Comparison of ENCODE assay signal across 8 mouse cellular contexts in the genomic region with DNA sequence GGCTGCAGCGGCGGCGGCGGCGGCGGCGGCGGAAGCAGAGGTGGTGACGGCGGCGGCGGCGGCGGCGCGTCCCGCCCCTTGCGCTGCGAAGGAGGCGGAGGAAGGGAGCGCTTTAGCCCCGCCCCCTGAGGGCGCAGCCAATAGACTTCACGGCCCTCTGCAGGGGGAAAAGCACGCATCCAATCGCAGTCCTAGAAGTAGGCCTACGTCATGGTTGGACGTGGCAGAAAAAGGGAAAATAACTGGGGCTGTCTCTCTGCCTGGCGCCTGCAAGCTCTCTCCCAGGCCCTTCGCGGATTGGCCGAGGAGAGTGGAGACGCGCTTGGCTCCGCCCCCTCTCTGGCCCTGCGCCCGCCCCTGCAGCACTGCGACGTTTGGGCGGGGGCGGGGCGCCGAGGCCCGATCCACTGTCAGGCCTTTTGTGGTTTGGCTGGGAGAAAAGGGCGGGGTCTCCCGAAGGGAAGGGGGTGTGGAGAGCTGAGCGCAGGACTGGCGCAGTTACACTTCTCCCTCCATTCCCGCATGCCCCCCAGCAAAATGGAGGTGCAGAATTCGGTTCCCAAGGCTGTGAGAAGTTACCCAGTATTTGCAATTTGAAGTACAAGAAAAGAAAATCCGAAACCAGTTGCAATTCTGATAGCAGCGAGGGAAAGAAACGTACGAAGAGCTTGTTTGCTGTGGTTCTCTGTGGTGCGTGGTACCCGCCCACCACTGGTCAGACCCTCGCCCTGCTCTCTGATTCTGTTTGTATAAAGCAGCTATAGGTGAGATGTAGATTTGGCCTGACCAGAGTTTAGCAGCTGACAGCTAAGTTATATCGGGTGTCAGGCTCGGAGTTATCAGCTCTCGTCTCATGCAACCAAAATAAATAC. TPM values are rescaled to one million over a fixed set of nuclear protein-coding genes. Genes with fewer than 3 reads are reported as not detected.
A peak's percentile ranks its signal among the peaks of the same experiment; 100 is the strongest.
DNase-seq lines count a peak whose midpoint lies in the region; ATAC-seq and TF ChIP-seq lines count a peak whose summit lies in the region.

A gene (minus strand): TSS at position 19 of the 872 bp plus-strand sequence.

- H3K4me3 ChIP-seq in C2C12 (ENCODE audit: insufficient read depth, poor library complexity, severe bottlenecking) (peak within 1 kb of the TSS; percentile 63), myocyte (peak within 1 kb of the TSS; percentile 45)
- peak within 1 kb of the TSS; percentile 97 for H3K4me3 ChIP-seq in erythroblast, embryonic 14.5 days (replicated peaks)
- H3K4me3 ChIP-seq in heart, embryonic 11.5 days (ENCODE audit: low read depth, low read length), result peak within 1 kb of the TSS; percentile 88
- peak within 1 kb of the TSS; percentile 98 for H3K4me3 ChIP-seq in kidney, embryonic 16.5 days (ENCODE audit: low read length)
- peak within 1 kb of the TSS; percentile 98 for H3K4me3 ChIP-seq in liver, adult 2 months (ENCODE audit: insufficient read depth, low read depth, low read length)

- peak within 1 kb of the TSS; percentile 94 for H3K4me2 ChIP-seq in heart, embryonic 11.5 days
- H3K4me2 ChIP-seq in kidney, embryonic 16.5 days (replicated peaks; ENCODE audit: low read depth, low read length), result peak within 1 kb of the TSS; percentile 72
- peak within 1 kb of the TSS; percentile 98 for H3K4me2 ChIP-seq in myocyte (ENCODE audit: low read depth)

- no peaks in the 10 kb centered on the region for H3K27me3 ChIP-seq in C2C12 (ENCODE audit: control insufficient read depth, insufficient read depth, insufficient read length)
- H3K27me3 ChIP-seq in erythroblast, embryonic 14.5 days (ENCODE audit: control insufficient read depth), result no peaks in the 10 kb centered on the region
- H3K27me3 ChIP-seq in heart, embryonic 11.5 days (ENCODE audit: control insufficient read depth, insufficient read depth, low read length), result no peaks in the 10 kb centered on the region
- H3K27me3 ChIP-seq in kidney, embryonic 16.5 days (ENCODE audit: insufficient read depth, low read length), result no peaks in the 10 kb centered on the region
- no peaks in the 10 kb centered on the region for H3K27me3 ChIP-seq in liver, adult 2 months (ENCODE audit: control insufficient read depth, insufficient read depth, low read length)
- H3K27me3 ChIP-seq in myocyte (ENCODE audit: control insufficient read depth, insufficient read depth, insufficient read length), result no peaks in the 10 kb centered on the region
- H3K27me3 ChIP-seq in splenic B cell, adult 2 months (ENCODE audit: control insufficient read depth, insufficient read depth, low read length, poor library complexity, severe bottlenecking), result no peaks in the 10 kb centered on the region

- H3K36me3 ChIP-seq in C2C12 (ENCODE audit: control insufficient read depth, insufficient read depth), result peaks cover 5% of the 10 kb centered on the region
- H3K36me3 ChIP-seq in erythroblast, embryonic 14.5 days (ENCODE audit: control insufficient read depth), result peaks cover 4% of the 10 kb centered on the region
- no peaks in the 10 kb centered on the region for H3K36me3 ChIP-seq in heart, embryonic 11.5 days (ENCODE audit: control insufficient read depth, insufficient read depth, low read length)
- H3K36me3 ChIP-seq in kidney, embryonic 16.5 days (ENCODE audit: insufficient read depth, low read length), result 0 out of 2 replicates have a peak, but pooled peaks cover 3% of the 10 kb centered on the region
- no peaks in the 10 kb centered on the region for H3K36me3 ChIP-seq in liver, adult 2 months (ENCODE audit: control insufficient read depth, insufficient read depth, low read length)
- H3K36me3 ChIP-seq in myocyte (ENCODE audit: control insufficient read depth, insufficient read depth), result no peaks in the 10 kb centered on the region
- H3K36me3 ChIP-seq in splenic B cell, adult 2 months (ENCODE audit: control insufficient read depth, insufficient read depth, low read length, poor library complexity, severe bottlenecking), result no peaks in the 10 kb centered on the region

- H3K27ac ChIP-seq in heart, embryonic 11.5 days (ENCODE audit: low read depth, low read length), result peak within 1 kb of the TSS; percentile 98
- peak within 1 kb of the TSS; percentile 99 for H3K27ac ChIP-seq in kidney, embryonic 16.5 days (ENCODE audit: low read length)
- H3K27ac ChIP-seq in liver, adult 2 months (replicated peaks; ENCODE audit: insufficient read depth, low read depth, low read length), result peak within 1 kb of the TSS; percentile 95

- peak; percentile 100 for DNase-seq in brain, embryonic 14.5 days (ENCODE audit: low read depth)
- peak; percentile 99 for DNase-seq in liver, adult 2 months (ENCODE audit: extremely low read depth, low read depth, low spot score)
- DNase-seq in splenic B cell, adult 2 months (ENCODE audit: low read depth, low spot score), result peak; percentile 99

- H3K9ac ChIP-seq in heart, embryonic 11.5 days (ENCODE audit: low read depth, low read length), result peak within 1 kb of the TSS; percentile 95
- peak within 1 kb of the TSS; percentile 98 for H3K9ac ChIP-seq in kidney, embryonic 16.5 days (replicated peaks; ENCODE audit: low read length)
- H3K9ac ChIP-seq in liver, adult 2 months (ENCODE audit: low read depth, low read length), result peak within 1 kb of the TSS; percentile 99

- H3K79me2 ChIP-seq in C2C12 (ENCODE audit: control insufficient read depth, insufficient read depth) (peaks cover 42% of the 10 kb centered on the region), myocyte (ENCODE audit: control insufficient read depth, insufficient read depth) (peaks cover 39% of the 10 kb centered on the region)
- H3K79me2 ChIP-seq in liver, adult 2 months (ENCODE audit: control insufficient read depth, insufficient read depth, low read length), result peaks cover 4% of the 10 kb centered on the region; the same call in 1 of the 2 replicates

- no peak for TF ChIP-seq CTCF in C2C12 (IDR thresholded peaks at IDR 0.05; ENCODE audit: control insufficient read depth, insufficient read depth, insufficient read length)
- no peak for TF ChIP-seq CTCF in brain, embryonic 14.5 days (IDR thresholded peaks at IDR 0.05; ENCODE audit: borderline replicate concordance, extremely low read depth, insufficient read depth, insufficient read length)
- TF ChIP-seq CTCF in liver, adult 2 months (IDR thresholded peaks at IDR 0.05; ENCODE audit: low read depth, low read length), result no peak

- TF ChIP-seq POLR2A in brain, embryonic 14.5 days (IDR thresholded peaks at IDR 0.05; ENCODE audit: borderline replicate concordance, extremely low read depth, insufficient read depth, insufficient read length, poor library complexity, severe bottlenecking), result peak; percentile 79; the same call in 1 of the 2 replicates
- peak; percentile 46; the same call in 1 of the 2 replicates for TF ChIP-seq POLR2A in liver, adult 2 months (IDR thresholded peaks at IDR 0.05; ENCODE audit: extremely low read depth, insufficient read depth, low read length)
- TF ChIP-seq POLR2A in myocyte (IDR thresholded peaks at IDR 0.05; ENCODE audit: insufficient read length, low read depth), result peak; percentile 60

- H3K9me3 ChIP-seq in erythroblast, embryonic 14.5 days (ENCODE audit: control insufficient read depth, low read length), result no peaks in the 10 kb centered on the region
- H3K9me3 ChIP-seq in heart, embryonic 11.5 days (replicated peaks; ENCODE audit: control insufficient read depth, low read length), result no peaks in the 10 kb centered on the region
- no peaks in the 10 kb centered on the region for H3K9me3 ChIP-seq in kidney, embryonic 16.5 days (ENCODE audit: low read length)

- H3ac ChIP-seq in C2C12 (ENCODE audit: control insufficient read depth, insufficient read length, low read depth) (peak within 1 kb of the TSS; percentile 90), myocyte (ENCODE audit: control insufficient read depth, insufficient read length) (peak within 1 kb of the TSS; percentile 85)

- peak; percentile 99 for ATAC-seq in heart, embryonic 11.5 days (replicated peaks; ENCODE audit: insufficient number of reproducible peaks, low FRiP score, low TSS enrichment)
- ATAC-seq in kidney, embryonic 16.5 days (ENCODE audit: low FRiP score, low TSS enrichment), result peak; percentile 100

- peaks cover 19% of the 10 kb centered on the region for H3K4me1 ChIP-seq in erythroblast, embryonic 14.5 days (ENCODE audit: control insufficient read depth)
- H3K4me1 ChIP-seq in heart, embryonic 11.5 days (ENCODE audit: control insufficient read depth, insufficient read depth, low read length), result no peaks in the 10 kb centered on the region
- peaks cover 7% of the 10 kb centered on the region for H3K4me1 ChIP-seq in kidney, embryonic 16.5 days (ENCODE audit: insufficient read depth, low read length)
- peaks cover 4% of the 10 kb centered on the region for H3K4me1 ChIP-seq in liver, adult 2 months (ENCODE audit: control insufficient read depth, insufficient read depth, low read length)

- WGBS in heart, embryonic 11.5 days (ENCODE audit: insufficient replicate concordance), result under 1% methylated on average over 54 of the region's 60 CpGs
- WGBS in kidney, embryonic 16.5 days, result under 1% methylated on average over 54 of the region's 60 CpGs
- WGBS in liver, adult 2 months, result 1% methylated on average over 54 of the region's 60 CpGs

- peaks cover 28% of the 10 kb centered on the region for H3K79me3 ChIP-seq in C2C12 (ENCODE audit: low read depth)

TF ChIP-seq in C2C12, 6 proteins besides CTCF, POLR2A, EP300 and RAD21:
- TF ChIP-seq MYOD1 (IDR thresholded peaks at IDR 0.05; ENCODE audit: control insufficient read depth, insufficient read length, low read depth), result no peak
- TF ChIP-seq MAX (IDR thresholded peaks at IDR 0.05), result peak; percentile 56

TF ChIP-seq in myocyte, 11 proteins besides CTCF, POLR2A, EP300 and RAD21 (continues in another document):
- TF ChIP-seq SRF (IDR thresholded peaks at IDR 0.05; ENCODE audit: control insufficient read depth, insufficient read length, low read depth) (peak; percentile 66), MYOD1 (IDR thresholded peaks at IDR 0.05; ENCODE audit: control insufficient read depth in 1 of 3, insufficient read length in 2 of 3, low read depth in 2 of 3) (peak in 2 of 3 experiments; percentile 28 to 36), REST (IDR thresholded peaks at IDR 0.05; ENCODE audit: insufficient read depth, insufficient read length) (no peak), USF1 (IDR thresholded peaks at IDR 0.05; ENCODE audit: low read depth) (no peak), POLR2AphosphoS2 (IDR thresholded peaks at IDR 0.05; ENCODE audit: insufficient read length, low read depth) (peak; percentile 57), TCF3 (IDR thresholded peaks at IDR 0.05; ENCODE audit: insufficient read length, low read depth) (no peak), MAX (IDR thresholded peaks at IDR 0.05; ENCODE audit: low read depth) (no peak), TCF12 (IDR thresholded peaks at IDR 0.05; ENCODE audit: insufficient read depth, poor library complexity, severe bottlenecking) (no peak)

RNA-seq across cellular contexts. Expression of the gene that starts here (rescaled TPM):
- 16.2 TPM for polyA plus RNA-seq in C2C12 (2012; fragmentation: generic; extraction: Trizol)
- 59.3 and 103 TPM in 2 replicates for polyA plus RNA-seq in brain, embryonic 14.5 days (2012; rRNA removed)
- polyA plus RNA-seq in erythroblast, embryonic 14.5 days (2012), result 0.03 and 0.12 TPM in 2 replicates
- polyA plus RNA-seq in heart, embryonic 11.5 days (2014; fragmentation: Nextera tagmentation; extraction: Ambion mirVana), result 69.2 and 92.2 TPM in 2 replicates
- 68.8 and 72.0 TPM in 2 replicates for polyA plus RNA-seq in kidney, embryonic 16.5 days (2015; fragmentation: Nextera tagmentation; extraction: Ambion mirVana)
- 20.1 and 21.6 TPM in 2 replicates for total RNA-seq in liver, adult 2 months (2014; rRNA removed)
- 5.4 and 5.5 TPM in 2 replicates for polyA plus RNA-seq in liver, adult 2 months (2012; rRNA removed)
- 30.3 TPM for polyA plus RNA-seq in myocyte (2012; fragmentation: generic; extraction: Trizol)

Comparison
In these comparisons a context has a peak if more than half of its experiments do, and no peak if none do; other contexts are left out.
1. Peak in every context shown above with its lines: DNase-seq, ATAC-seq, H3K4me3 ChIP-seq and H3K27ac ChIP-seq.
2. H3K4me3 ChIP-seq: peak in every context shown above with its lines; median percentile 98 in kidney, embryonic 16.5 days; 98 in liver, adult 2 months; 97 in erythroblast, embryonic 14.5 days; 88 in heart, embryonic 11.5 days; 63 in C2C12; 45 in myocyte.